Mouse (Mus musculus) liver, adult 2 months (tissue): ENCODE data around the gene Csad. TPM values are rescaled to one million over a fixed set of nuclear protein-coding genes. Genes with fewer than 3 reads are reported as not detected.

ENCODE experiments used
- DNase-seq: peaks from one replicate; pipeline ENCODE4 v3.0.0-alpha.2; 2011; ENCODE audit warnings: low read depth, low spot score; ENCODE audit errors: extremely low read depth
- H3K27ac ChIP-seq: fragments of 200-500 bp; replicated peaks from 2 replicates; pipeline ENCODE4 v1.5.1; 2012; ENCODE audit warnings: low read depth, mild to moderate bottlenecking, control low read depth, inconsistent platforms, low read length; ENCODE audit not compliant: insufficient read depth
- H3K27me3 ChIP-seq: fragments of 200-500 bp; 2 replicates; pipeline ENCODE4 v1.6.1; 2012; ENCODE audit warnings: mild to moderate bottlenecking, moderate library complexity, low read length, inconsistent platforms; ENCODE audit not compliant: control insufficient read depth, insufficient read depth
- H3K36me3 ChIP-seq: fragments of 200-500 bp; 2 replicates; pipeline ENCODE4 v1.6.1; 2012; ENCODE audit warnings: low read length, inconsistent platforms; ENCODE audit not compliant: control insufficient read depth, insufficient read depth
- H3K4me1 ChIP-seq: fragments of 200-500 bp; 2 replicates; pipeline ENCODE4 v1.6.1; 2011; ENCODE audit warnings: low read length; ENCODE audit not compliant: control insufficient read depth, insufficient read depth
- H3K4me3 ChIP-seq: fragments of 200-500 bp; 2 replicates; pipeline ENCODE4 v1.5.1; 2011; ENCODE audit warnings: low read depth, mild to moderate bottlenecking, control low read depth, low read length, moderate library complexity; ENCODE audit not compliant: insufficient read depth
- H3K79me2 ChIP-seq: fragments of 200-500 bp; 2 replicates; pipeline ENCODE4 v1.6.1; 2012; ENCODE audit warnings: inconsistent platforms, mild to moderate bottlenecking, low read length, moderate library complexity; ENCODE audit not compliant: control insufficient read depth, insufficient read depth
- H3K9ac ChIP-seq: fragments of 200-500 bp; 2 replicates; pipeline ENCODE4 v1.6.1; 2012; ENCODE audit warnings: low read depth, mild to moderate bottlenecking, control low read depth, inconsistent platforms, low read length
- CTCF ChIP-seq: fragments of 200-500 bp; IDR thresholded peaks from 2 replicates; pipeline ENCODE4 v1.5.1; 2011; ENCODE audit warnings: low read depth, low read length, control low read depth
- POLR2A ChIP-seq: fragments of 200-500 bp; IDR thresholded peaks from 2 replicates; pipeline ENCODE4 v1.6.1; 2011; ENCODE audit warnings: low read length, control low read depth; ENCODE audit not compliant: insufficient read depth; ENCODE audit errors: extremely low read depth
- WGBS: fragments of 180-500 bp; shearing (Covaris S2); methylation state at CpG from one replicate; pipeline ENCODE4 v1.1.7; 2018; 5-methylcytosine and 5-hydroxymethylcytosine counted together
- polyA plus RNA-seq: library from polyadenylated mRNA; depleted of rRNA; stranded (reverse); fragments of >200 nt; gene quantifications from 2 replicates; pipeline ENCODE4 v1.2.3, GENCODE M21; 2012
- total RNA-seq: library from RNA; depleted of rRNA; stranded (reverse); fragments of >200 nt; gene quantifications from 2 replicates; pipeline ENCODE4 v1.2.3, GENCODE M21; 2014

Csad gene
- total and polyA plus RNA-seq, 2 experiments = 47.6 to 123 TPM

- H3K9ac ChIP-seq = no peak overlapping the region
- WGBS = 27% methylated on average over 4 of the region's 4 CpGs
- H3K27me3 ChIP-seq = 0 out of 2 replicates have a peak, but pooled peaks cover 3% of the 10 kb centered on the region
- H3K27ac ChIP-seq = peak overlapping the region; percentile 98
- peaks cover 17% of the 10 kb centered on the region for H3K4me1 ChIP-seq
- H3K4me3 ChIP-seq = no peak overlapping the region
- no peak for TF ChIP-seq CTCF
- TF ChIP-seq POLR2A = no peak
- H3K79me2 ChIP-seq = no peaks in the 10 kb centered on the region
- peak; percentile 93 for DNase-seq
- H3K36me3 ChIP-seq = no peaks in the 10 kb centered on the region
These were observed 55.0 kb downstream of the Csad start for GRCm38 (mm10) chr15:102149561-102149960.

- Histone ChIP-seq H3K27ac (no peak overlapping the region), H3K27me3 (0 out of 2 replicates have a peak, but pooled peaks cover 6% of the 10 kb centered on the region), H3K36me3 (no peaks in the 10 kb centered on the region), H3K4me3 (no peak overlapping the region), H3K9ac (no peak overlapping the region), H3K79me2 (no peaks in the 10 kb centered on the region), H3K4me1 (peaks cover 15% of the 10 kb centered on the region)
- TF ChIP-seq CTCF (no peak), POLR2A (no peak)
- DNase-seq = no peak
- WGBS = 83% methylated on average over 16 of the region's 16 CpGs
These were observed 56.7 kb downstream of the Csad start for GRCm38 (mm10) chr15:102147674-102148402.

DNA sequence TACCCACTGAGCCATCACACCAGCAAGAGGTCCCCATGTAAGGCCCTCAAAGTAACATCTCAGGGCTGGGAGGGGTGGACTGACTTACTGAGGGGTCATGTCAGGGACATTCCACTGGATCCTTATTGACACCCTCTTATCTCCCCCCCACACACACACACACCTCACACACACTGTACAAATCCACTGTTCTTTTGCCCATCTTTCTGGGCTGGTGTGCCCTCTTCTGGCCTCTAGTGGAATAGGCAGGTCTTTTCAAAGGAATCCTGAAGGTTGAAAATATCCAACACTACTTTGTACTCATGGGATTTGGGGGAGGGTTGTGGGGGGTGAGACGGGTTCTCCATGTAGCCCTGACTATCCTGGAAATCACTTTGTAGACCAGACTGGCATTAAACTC is 57.6 kb downstream of the Csad start:
- H3K79me2 ChIP-seq = no peaks in the 10 kb centered on the region
- no peak for DNase-seq
- H3K4me3 ChIP-seq = no peak overlapping the region
- no peak overlapping the region for H3K27ac ChIP-seq
- no peaks in the 10 kb centered on the region for H3K36me3 ChIP-seq
- WGBS = 0% methylated on average over 1 of the region's 1 CpGs
- H3K27me3 ChIP-seq = 0 out of 2 replicates have a peak, but pooled peaks cover 6% of the 10 kb centered on the region
- TF ChIP-seq POLR2A (no peak), CTCF (peak; percentile 38; the same call in 1 of the 2 replicates)
- H3K4me1 ChIP-seq = peaks cover 14% of the 10 kb centered on the region
- no peak overlapping the region for H3K9ac ChIP-seq

DNA sequence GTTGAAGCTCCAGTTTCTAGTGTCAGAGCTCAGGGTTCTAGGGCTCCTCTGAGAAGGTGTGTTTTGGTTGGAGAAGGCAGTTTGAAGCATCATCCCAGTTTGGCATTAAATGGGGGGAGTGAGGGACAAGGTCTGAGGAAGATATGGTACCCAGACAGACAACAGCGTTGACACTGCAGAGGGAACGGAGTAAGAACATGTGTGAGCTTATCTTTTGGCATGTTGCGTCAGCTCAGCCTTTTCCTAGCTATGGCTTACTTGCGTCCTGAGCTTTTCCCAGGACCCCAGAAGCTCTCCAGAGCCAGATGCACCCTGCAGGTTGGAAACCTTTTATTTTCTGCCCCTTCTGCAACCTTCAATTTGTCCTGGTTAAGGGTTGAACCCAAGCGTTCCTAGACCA is 58.4 kb downstream of the Csad start:
- WGBS = 79% methylated on average over 5 of the region's 5 CpGs
- H3K4me1 ChIP-seq = peaks cover 12% of the 10 kb centered on the region

DNA sequence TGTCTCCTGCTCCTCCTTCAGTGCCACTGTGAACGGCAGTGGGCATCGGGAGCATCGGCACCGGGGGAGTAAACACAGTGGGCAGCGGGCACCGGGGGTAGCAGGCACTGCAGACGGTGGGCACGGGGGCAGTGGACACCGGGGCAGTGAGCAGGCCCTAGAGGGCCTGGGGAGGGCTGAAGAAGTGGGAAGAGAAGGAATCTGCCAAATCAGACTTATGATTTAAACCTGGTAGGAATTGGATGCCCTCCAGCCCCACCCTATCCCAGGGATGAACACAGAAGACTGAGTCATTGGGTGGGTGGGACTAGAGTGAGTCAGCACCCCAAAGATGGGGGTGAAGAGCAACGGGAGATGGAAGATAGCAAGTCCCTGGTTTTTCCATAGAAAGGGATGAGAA is 59.2 kb downstream of the Csad start:
- H3K36me3 ChIP-seq = no peaks in the 10 kb centered on the region
- H3K27me3 ChIP-seq = 0 out of 2 replicates have a peak, but pooled peaks cover 6% of the 10 kb centered on the region
- TF ChIP-seq POLR2A (no peak), CTCF (no peak)
- no peak overlapping the region for H3K27ac ChIP-seq
- H3K4me3 ChIP-seq = no peak overlapping the region
- 92% methylated on average over 10 of the region's 10 CpGs for WGBS
- no peaks in the 10 kb centered on the region for H3K79me2 ChIP-seq
- peaks cover 10% of the 10 kb centered on the region for H3K4me1 ChIP-seq
- no peak for DNase-seq
- no peak overlapping the region for H3K9ac ChIP-seq

More for the DNA sequence above, 58.4 kb downstream of the Csad start:
- Histone ChIP-seq H3K36me3 (no peaks in the 10 kb centered on the region), H3K9ac (no peak overlapping the region), H3K27ac (no peak overlapping the region), H3K4me3 (no peak overlapping the region), H3K79me2 (no peaks in the 10 kb centered on the region), H3K27me3 (0 out of 2 replicates have a peak, but pooled peaks cover 6% of the 10 kb centered on the region)
- TF ChIP-seq POLR2A (no peak), CTCF (no peak)
- DNase-seq = no peak

DNA sequence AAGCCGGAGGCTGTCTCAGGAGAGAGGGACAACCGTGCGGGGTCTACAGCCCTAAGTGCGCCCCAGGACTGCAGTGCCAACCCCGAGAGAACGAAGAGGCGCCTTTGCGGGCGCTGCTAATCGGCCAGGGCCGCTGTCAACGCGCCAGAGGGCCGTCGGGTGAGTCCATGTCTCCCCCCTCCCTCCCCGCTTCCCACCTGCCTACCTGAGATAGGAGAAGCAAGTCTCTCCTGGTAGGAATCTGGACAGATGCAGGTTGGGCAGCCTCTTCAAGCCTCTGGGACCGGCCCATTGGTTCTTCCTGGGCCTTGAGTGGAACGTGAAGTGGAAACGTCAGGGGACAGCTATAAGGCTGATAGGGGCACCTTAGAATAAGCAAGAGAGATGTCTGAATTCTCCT is 59.8 kb downstream of the Csad start:
- Histone ChIP-seq H3K27ac (no peak overlapping the region), H3K36me3 (no peaks in the 10 kb centered on the region), H3K9ac (peak overlapping the region; percentile 16), H3K4me1 (peaks cover 5% of the 10 kb centered on the region), H3K79me2 (no peaks in the 10 kb centered on the region), H3K27me3 (0 out of 2 replicates have a peak, but pooled peaks cover 6% of the 10 kb centered on the region), H3K4me3 (no peak overlapping the region)
- no peak for DNase-seq
- WGBS = 41% methylated on average over 19 of the region's 19 CpGs
- no peak for TF ChIP-seq CTCF
- TF ChIP-seq POLR2A = no peak
